Comparison of ENCODE assay signal across 27 mouse cellular contexts in the genomic region with DNA sequence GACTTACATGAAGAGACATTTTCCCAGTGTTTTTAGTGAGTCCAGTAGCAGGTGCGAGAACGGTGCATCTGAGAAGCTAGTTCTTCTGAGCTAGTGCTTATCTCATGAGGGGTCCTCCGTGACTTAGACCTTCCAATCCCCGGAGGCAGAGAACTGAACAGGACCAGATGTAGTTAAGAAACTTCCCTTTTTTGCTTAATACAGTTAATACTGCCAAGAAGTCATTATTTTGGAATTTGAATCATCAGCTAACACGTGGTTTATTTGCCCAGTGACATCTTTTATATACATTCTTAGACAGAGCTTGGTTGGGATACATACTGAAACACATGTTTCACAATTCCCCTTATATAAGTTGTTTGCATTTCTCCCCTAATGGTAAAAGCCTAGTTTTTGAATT. TPM values are rescaled to one million over a fixed set of nuclear protein-coding genes. Genes with fewer than 3 reads are reported as not detected.
DNase-seq lines count a peak whose midpoint lies in the region; ATAC-seq and TF ChIP-seq lines count a peak whose summit lies in the region.
"Had no signal": no experiment of that assay in that cellular context is flagged by ENCODE, and none has a peak within 500 bp of the region (broad histone marks: within the 10 kb centered on the region; RNA-seq: fewer than 3 reads in every experiment).

No protein-coding gene starts in this region.

- H3K27me3 ChIP-seq in heart, embryonic 10.5 days (ENCODE audit: insufficient read depth, poor library complexity, severe bottlenecking) = no peaks in the 10 kb centered on the region
- no peaks in the 10 kb centered on the region for H3K27me3 ChIP-seq in lung, postnatal 0 days (replicated peaks; ENCODE audit: insufficient read depth, low read length)
- H3K27me3 ChIP-seq: CH12.LX; embryonic facial prominence, embryonic 13.5 days; embryonic facial prominence, embryonic 15.5 days; forebrain, embryonic 12.5 days; Patski had no signal

- no peaks in the 10 kb centered on the region for H3K9me3 ChIP-seq in heart, embryonic 10.5 days
- H3K9me3 ChIP-seq in lung, postnatal 0 days (ENCODE audit: low read length) = no peaks in the 10 kb centered on the region
- H3K9me3 ChIP-seq: embryonic facial prominence, embryonic 13.5 days; embryonic facial prominence, embryonic 15.5 days; forebrain, embryonic 10.5 days; forebrain, embryonic 12.5 days; G1E had no signal

- TF ChIP-seq CTCF in lung, postnatal 0 days (IDR thresholded peaks at IDR 0.05) = no peak

- H3K27ac ChIP-seq in heart, embryonic 10.5 days = no peak overlapping the region
- no peak overlapping the region for H3K27ac ChIP-seq in lung, postnatal 0 days (ENCODE audit: low read length)
- H3K27ac ChIP-seq: embryonic facial prominence, embryonic 13.5 days; embryonic facial prominence, embryonic 15.5 days; forebrain, embryonic 10.5 days; forebrain, embryonic 12.5 days had no signal

- H3K36me3 ChIP-seq in heart, embryonic 10.5 days = peaks cover 88% of the 10 kb centered on the region
- peaks cover 32% of the 10 kb centered on the region for H3K36me3 ChIP-seq in lung, postnatal 0 days (ENCODE audit: insufficient read depth, low read length)

- WGBS in heart, embryonic 10.5 days = 96% methylated on average over 5 of the region's 5 CpGs
- 81% methylated on average over 5 of the region's 5 CpGs for WGBS in lung, postnatal 0 days

- ATAC-seq in lung, postnatal 0 days = no peak; the same call in 1 of the 2 replicates
- ATAC-seq: activated CD4-positive, CD25-positive, alpha-beta regulatory T cell, adult 4 months; CD4-positive, CD25-positive, alpha-beta regulatory T cell, adult 4 months; forebrain, embryonic 14.5 days; forebrain, embryonic 16.5 days; Patski had no signal

- H3K4me3 ChIP-seq in heart, embryonic 10.5 days = no peak overlapping the region
- H3K4me3 ChIP-seq in lung, postnatal 0 days (ENCODE audit: low read depth, low read length) = no peak overlapping the region
- H3K4me3 ChIP-seq: embryonic facial prominence, embryonic 13.5 days; embryonic facial prominence, embryonic 15.5 days; erythroblast, embryonic 14.5 days; forebrain, embryonic 10.5 days; forebrain, embryonic 12.5 days had no signal

- no peak overlapping the region for H3K9ac ChIP-seq in lung, postnatal 0 days (replicated peaks; ENCODE audit: low read depth)
- H3K9ac ChIP-seq: embryonic facial prominence, embryonic 13.5 days; embryonic facial prominence, embryonic 15.5 days; forebrain, embryonic 12.5 days had no signal

- no peaks in the 10 kb centered on the region for H3K4me1 ChIP-seq in heart, embryonic 10.5 days
- no peaks in the 10 kb centered on the region for H3K4me1 ChIP-seq in lung, postnatal 0 days (ENCODE audit: insufficient read depth, low read depth, low read length)
- H3K4me1 ChIP-seq: embryonic facial prominence, embryonic 13.5 days; embryonic facial prominence, embryonic 15.5 days; forebrain, embryonic 10.5 days; forebrain, embryonic 12.5 days had no signal

- intact Hi-C loops in heart, postnatal 25 days (cut with DNase I) = no loop called here

- DNase-seq in heart, embryonic 10.5 days (ENCODE audit: low spot score) = peak; percentile 20
- no peak for DNase-seq in heart, postnatal 25 days (ENCODE audit: low spot score)
- peak; percentile 43 for DNase-seq in lung, postnatal 0 days (ENCODE audit: low spot score)
- no peak for DNase-seq in lung, postnatal 10 days
- no peak for DNase-seq in ovary, postnatal 36 days (ENCODE audit: low spot score)
- DNase-seq: adrenal gland, adult 8-10 months; adrenal gland, postnatal 14 days; adrenal gland, postnatal 36 days; B cell, adult 2 months; cerebellum, adult 18-20 months; cerebellum, adult 8-10 months; cerebellum, adult 9-11 months; cerebellum, postnatal 14 days; cerebellum, postnatal 36 days; embryo, embryonic 11 days had no signal

- no peak for TF ChIP-seq EP300 in lung, postnatal 0 days (IDR thresholded peaks at IDR 0.05)

- no peak overlapping the region for H3K4me2 ChIP-seq in lung, postnatal 0 days (replicated peaks; ENCODE audit: low read depth, low read length)
- H3K4me2 ChIP-seq: embryonic facial prominence, embryonic 13.5 days; embryonic facial prominence, embryonic 15.5 days; forebrain, embryonic 12.5 days had no signal

RNA-seq across cellular contexts. Expression of a gene that starts 23.1 kb away (rescaled TPM):
- polyA plus RNA-seq in heart, embryonic 10.5 days (2016; fragmentation: Nextera tagmentation; extraction: Ambion mirVana) = 27.5 and 29.0 TPM in 2 replicates
- 10 to 100 TPM; 13.2 to 13.9 TPM for total RNA-seq in heart, postnatal 25 days (2021)
- 13.1 and 13.6 TPM in 2 replicates for polyA plus RNA-seq in lung, postnatal 0 days (2015; fragmentation: Nextera tagmentation; extraction: Ambion mirVana)

RNA-seq across cellular contexts. Expression of a gene that starts 40.9 kb away (rescaled TPM):
- polyA plus RNA-seq in heart, embryonic 10.5 days (2016; fragmentation: Nextera tagmentation; extraction: Ambion mirVana) = 8.1 and 8.4 TPM in 2 replicates
- 10 to 100 TPM; 11.1 to 11.5 TPM for total RNA-seq in heart, postnatal 25 days (2021)
- 14.1 and 15.3 TPM in 2 replicates for polyA plus RNA-seq in lung, postnatal 0 days (2015; fragmentation: Nextera tagmentation; extraction: Ambion mirVana)

Comparison
In these comparisons a context has a peak if more than half of its experiments do, and no peak if none do; other contexts are left out.
1. DNase-seq: peak in heart, embryonic 10.5 days (single experiment) and lung, postnatal 0 days (single experiment); none in heart, postnatal 25 days (single experiment), lung, postnatal 10 days (single experiment) and ovary, postnatal 36 days (single experiment).